In genomic region chr7:105568988-105569471, GRCm38 (mm10) we compare ENCODE assay signal across 9 mouse cellular contexts. TPM values are rescaled to one million over a fixed set of nuclear protein-coding genes. Genes with fewer than 3 reads are reported as not detected.
DNase-seq lines count a peak whose midpoint lies in the region; ATAC-seq and TF ChIP-seq lines count a peak whose summit lies in the region.
"Had no signal": no experiment of that assay in that cellular context is flagged by ENCODE, and none has a peak within 500 bp of the region (broad histone marks: within the 10 kb centered on the region; RNA-seq: fewer than 3 reads in every experiment).

No protein-coding gene starts in this region.

- intact Hi-C loops in left cerebral cortex, adult 2 months (cut with DNase I), result no loop called here

- peak overlapping the region; percentile 88 for H3K27ac ChIP-seq in hindbrain, embryonic 15.5 days (replicated peaks)
- H3K27ac ChIP-seq in left cerebral cortex, adult 2 months, result peak overlapping the region; percentile 95
- peak overlapping the region; percentile 89 for H3K27ac ChIP-seq in midbrain, embryonic 15.5 days
- H3K27ac ChIP-seq in thymus, adult 2 months (ENCODE audit: control insufficient read depth, insufficient read depth, low read length), result no peak overlapping the region

- no peaks in the 10 kb centered on the region for H3K27me3 ChIP-seq in hindbrain, embryonic 15.5 days
- no peaks in the 10 kb centered on the region for H3K27me3 ChIP-seq in midbrain, embryonic 15.5 days (replicated peaks)
- H3K27me3 ChIP-seq in thymus, adult 2 months (ENCODE audit: control insufficient read depth, insufficient read depth, low read length), result no peaks in the 10 kb centered on the region

- H3K4me3 ChIP-seq in hindbrain, embryonic 15.5 days, result peak overlapping the region; percentile 30
- H3K4me3 ChIP-seq in left cerebral cortex, adult 2 months, result peak overlapping the region; percentile 43
- H3K4me3 ChIP-seq in midbrain, embryonic 15.5 days, result peak overlapping the region; percentile 28
- no peak overlapping the region for H3K4me3 ChIP-seq in thymus, adult 2 months (ENCODE audit: control insufficient read depth, insufficient read depth, low read length)
- H3K4me3 ChIP-seq: myocyte had no signal

- H3K4me1 ChIP-seq in hindbrain, embryonic 15.5 days (replicated peaks), result peaks cover 57% of the 10 kb centered on the region
- peaks cover 56% of the 10 kb centered on the region for H3K4me1 ChIP-seq in midbrain, embryonic 15.5 days
- H3K4me1 ChIP-seq in thymus, adult 2 months (replicated peaks; ENCODE audit: control insufficient read depth, insufficient read depth, low read length), result no peaks in the 10 kb centered on the region

- H3K4me2 ChIP-seq in hindbrain, embryonic 15.5 days, result peak overlapping the region; percentile 58
- H3K4me2 ChIP-seq in midbrain, embryonic 15.5 days, result peak overlapping the region; percentile 56

- peak; percentile 90 for ATAC-seq in hindbrain, embryonic 15.5 days (ENCODE audit: low FRiP score, low read depth)
- peak; percentile 94 for ATAC-seq in midbrain, embryonic 15.5 days (replicated peaks)

- peak; percentile 85 for DNase-seq in cerebellum, adult 11 months
- DNase-seq in embryo, embryonic 11.5 days (ENCODE audit: low read depth, low spot score), result peak; percentile 23
- peak; percentile 87 to 88 for DNase-seq in left cerebral cortex, adult 2 months (ENCODE audit: extremely low spot score in 1 of 2, low spot score in 2 of 2)
- DNase-seq in thymus, adult 2 months, result no peak
- no peak for DNase-seq in heart, adult 9 months (ENCODE audit: low spot score in 2 of 2)

- no peak for TF ChIP-seq POLR2A in thymus, adult 2 months (IDR thresholded peaks at IDR 0.05; ENCODE audit: control insufficient read depth, extremely low read depth, insufficient read depth, low read length, poor library complexity)

- 2% methylated on average over 6 of the region's 6 CpGs for whole genome bisulfite sequencing in hindbrain, embryonic 15.5 days
- WGBS in midbrain, embryonic 15.5 days, result 3% methylated on average over 6 of the region's 6 CpGs
- WGBS in thymus, adult 2 months, result 87% methylated on average over 6 of the region's 6 CpGs

- H3K36me3 ChIP-seq in hindbrain, embryonic 15.5 days, result peaks cover 48% of the 10 kb centered on the region
- H3K36me3 ChIP-seq in midbrain, embryonic 15.5 days (replicated peaks), result peaks cover 42% of the 10 kb centered on the region
- no peaks in the 10 kb centered on the region for H3K36me3 ChIP-seq in thymus, adult 2 months (ENCODE audit: control insufficient read depth, insufficient read depth, low read length)

- no peak for TF ChIP-seq CTCF in left cerebral cortex, adult 2 months (IDR thresholded peaks at IDR 0.05)
- no peak for TF ChIP-seq CTCF in thymus, adult 2 months (IDR thresholded peaks at IDR 0.05; ENCODE audit: borderline replicate concordance, control insufficient read depth, extremely low read depth, insufficient read depth, low read length, poor library complexity)

- H3K9me3 ChIP-seq in hindbrain, embryonic 15.5 days, result no peaks in the 10 kb centered on the region
- no peaks in the 10 kb centered on the region for H3K9me3 ChIP-seq in midbrain, embryonic 15.5 days

- H3K9ac ChIP-seq in hindbrain, embryonic 15.5 days, result peak overlapping the region; percentile 37; the same call in 1 of the 2 replicates
- H3K9ac ChIP-seq in midbrain, embryonic 15.5 days, result peak overlapping the region; percentile 38

RNA-seq across cellular contexts. Expression of gene Apbb1, which starts 12.4 kb away (rescaled TPM):
- 294 and 330 TPM in 2 replicates for polyA plus RNA-seq in hindbrain, embryonic 15.5 days (2015; fragmentation: Nextera tagmentation; extraction: Ambion mirVana)
- 100 to 1,000 TPM; 440 to 458 TPM for total RNA-seq in left cerebral cortex, adult 2 months (2021)
- polyA plus RNA-seq in midbrain, embryonic 15.5 days (2015; fragmentation: Nextera tagmentation; extraction: Ambion mirVana), result 319 and 325 TPM in 2 replicates
- polyA plus RNA-seq in thymus, adult 2 months (2012; rRNA removed), result 17.7 and 34.8 TPM in 2 replicates

RNA-seq across cellular contexts. Expression of gene Smpd1, which starts 14.9 kb away (rescaled TPM):
- polyA plus RNA-seq in hindbrain, embryonic 15.5 days (2015; fragmentation: Nextera tagmentation; extraction: Ambion mirVana), result 88.5 and 94.2 TPM in 2 replicates
- total RNA-seq in left cerebral cortex, adult 2 months (2021), result 100 to 1,000 TPM in 1 of 2 experiments, 10 to 100 TPM in 1; 96.9 to 107 TPM
- 93.0 and 94.6 TPM in 2 replicates for polyA plus RNA-seq in midbrain, embryonic 15.5 days (2015; fragmentation: Nextera tagmentation; extraction: Ambion mirVana)
- 43.3 and 47.7 TPM in 2 replicates for polyA plus RNA-seq in thymus, adult 2 months (2012; rRNA removed)

RNA-seq across cellular contexts. Expression of gene Hpx, which starts 30.9 kb away (rescaled TPM):
- 0.39 TPM in 1 of 2 replicates, not detected in the other for polyA plus RNA-seq in hindbrain, embryonic 15.5 days (2015; fragmentation: Nextera tagmentation; extraction: Ambion mirVana)
- total RNA-seq in left cerebral cortex, adult 2 months (2021), result under 1 TPM; 0.30 to 0.68 TPM
- 0.18 and 0.41 TPM in 2 replicates for polyA plus RNA-seq in midbrain, embryonic 15.5 days (2015; fragmentation: Nextera tagmentation; extraction: Ambion mirVana)
- 0.97 and 8.6 TPM in 2 replicates for polyA plus RNA-seq in thymus, adult 2 months (2012; rRNA removed)
- total RNA-seq: common myeloid progenitor, adult 5-6 weeks had no signal

Comparison
In these comparisons a context has a peak if more than half of its experiments do, and no peak if none do; other contexts are left out.
1. DNase-seq: peak in cerebellum, adult 11 months (single experiment), embryo, embryonic 11.5 days (single experiment) and left cerebral cortex, adult 2 months (2 of 2); none in thymus, adult 2 months (single experiment) and heart, adult 9 months (0 of 2).